Mouse (Mus musculus): ENCODE data around the gene Rdm1.

- no peak for TF ChIP-seq CTCF (IDR thresholded peaks at IDR 0.05; ENCODE audit: borderline replicate concordance, control insufficient read depth, extremely low read depth, insufficient read depth, low read length, poor library complexity)
- TF ChIP-seq POLR2A (IDR thresholded peaks at IDR 0.05; ENCODE audit: control insufficient read depth, extremely low read depth, insufficient read depth, low read length, poor library complexity), result peak; percentile 68
Observed at GRCm38 (mm10) chr11:101626995-101627856, at the start of gene Rdm1.
